Mouse (Mus musculus) MN1 (cell line): ENCODE measurements at regions not wholly inside any gene's neighbourhood (a gene's known extent, or its start where the extent isn't known, plus 50 kb on each side); places are given as distances from the start of the nearest gene placed in this dataset.
"Not testable (repeated sequence)": the region's sequence is repeated elsewhere in the genome, so short reads cannot be mapped to it uniquely, and the experiment has no call there.

Experiments used
- DNase-seq: peaks from one replicate; pipeline ENCODE4 v3.0.0-alpha.2; 2016; ENCODE audit warnings: low spot score

DNA sequence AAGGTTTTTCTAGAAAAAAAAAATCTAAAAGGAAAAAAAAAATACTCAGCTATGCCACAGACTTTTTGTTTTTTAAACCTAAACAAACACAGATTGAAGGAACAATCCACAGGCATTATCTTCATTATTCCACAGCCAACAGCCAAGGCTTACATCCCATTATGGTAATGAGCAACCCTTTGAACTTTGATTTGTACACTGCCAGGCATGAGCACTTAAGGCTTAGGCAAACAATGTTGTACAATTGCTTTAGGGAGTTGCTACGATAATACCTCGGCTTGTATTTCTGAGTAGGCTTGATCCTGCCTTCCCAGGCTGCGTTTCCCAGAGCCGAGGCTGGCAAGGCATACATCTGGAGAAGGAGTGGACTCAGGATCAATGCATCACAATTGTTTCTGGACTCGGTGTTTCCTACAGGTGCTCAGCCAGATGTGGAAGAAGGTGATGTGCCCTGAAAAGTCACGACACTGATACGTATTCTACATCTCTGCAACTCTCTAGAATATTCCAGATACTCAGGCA, 409.0 kb upstream of the Igfbp7 start:
- no peak for DNase-seq

DNA sequence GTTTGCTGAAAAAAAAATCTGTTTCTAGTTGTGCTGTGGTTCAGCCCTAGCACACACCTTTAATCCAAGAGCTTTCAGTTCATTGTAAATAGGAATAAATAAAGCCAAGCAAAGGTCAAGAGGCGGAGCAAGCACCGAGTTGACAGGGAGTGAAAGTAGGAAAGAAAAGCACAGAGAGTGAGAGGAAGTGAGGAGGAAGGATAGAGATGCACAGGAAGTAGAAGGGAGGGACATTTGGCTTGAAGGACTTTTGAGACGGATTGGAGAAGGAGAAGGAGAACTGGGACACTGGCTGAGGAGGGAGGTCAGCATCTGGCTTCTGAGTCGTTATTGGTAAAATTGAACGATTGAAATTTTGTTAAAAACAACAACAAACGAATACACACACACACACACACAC, 402.0 kb upstream of the Igfbp7 start:
- DNase-seq = no peak

DNA sequence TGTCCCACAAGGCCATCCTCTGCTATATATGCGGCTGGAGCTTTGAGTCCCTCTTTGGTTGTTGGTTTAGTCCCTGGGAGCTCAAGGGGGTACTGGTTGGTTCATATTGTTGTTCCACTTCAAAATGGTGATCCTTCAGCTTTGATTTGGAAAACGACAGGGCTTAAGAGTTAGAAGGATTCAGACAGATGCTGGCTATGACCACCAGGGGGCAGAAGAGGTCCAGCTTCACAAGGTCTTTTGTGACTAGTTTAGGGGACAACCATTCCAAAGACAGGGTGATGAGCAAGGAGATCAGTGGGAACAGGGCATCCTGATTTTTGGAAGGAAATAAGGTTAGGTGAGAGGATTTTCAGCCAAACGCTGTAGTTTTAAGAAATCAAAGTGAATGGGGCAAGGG, 399.9 kb upstream of the Igfbp7 start:
- peak; percentile 34 for DNase-seq

DNA sequence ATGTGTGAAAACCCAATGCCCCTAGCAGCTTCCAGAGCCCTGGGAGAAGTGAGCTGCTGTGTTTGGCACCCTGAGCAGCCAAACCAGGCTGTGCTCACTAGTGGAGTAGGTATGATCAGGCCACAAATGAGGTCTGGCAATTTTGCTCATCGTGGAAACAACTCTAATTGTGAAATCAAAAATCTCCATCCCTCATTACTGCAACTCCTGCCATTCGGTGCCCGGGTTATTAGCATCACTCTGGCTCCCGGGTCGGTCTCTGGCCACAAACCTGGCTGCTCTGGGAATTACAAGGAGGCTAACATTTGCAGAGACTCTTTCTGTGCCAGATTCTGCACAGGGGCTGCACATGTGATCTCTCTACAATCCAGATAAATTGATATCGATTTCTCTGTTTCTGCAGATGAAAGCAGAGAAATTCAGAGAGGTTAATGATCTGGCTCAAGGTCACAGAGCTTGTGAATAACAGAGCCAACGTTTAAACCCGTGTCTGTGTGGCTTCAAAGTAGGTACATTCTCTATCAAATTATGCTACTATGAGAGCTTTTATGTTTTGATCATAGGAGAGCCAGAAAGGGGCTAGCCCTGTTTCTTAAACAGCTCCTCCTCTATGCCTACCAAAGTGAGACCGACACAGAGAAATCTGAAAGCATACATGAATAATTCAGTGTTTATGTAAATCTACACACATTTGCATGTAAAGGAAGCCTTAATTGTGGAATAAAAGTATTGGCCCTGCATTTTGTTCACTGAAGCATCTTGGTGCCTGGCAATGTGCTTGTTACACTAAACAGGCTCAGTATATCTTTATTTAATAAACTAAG, 398.7 kb upstream of the Igfbp7 start:
- no peak for DNase-seq

DNA sequence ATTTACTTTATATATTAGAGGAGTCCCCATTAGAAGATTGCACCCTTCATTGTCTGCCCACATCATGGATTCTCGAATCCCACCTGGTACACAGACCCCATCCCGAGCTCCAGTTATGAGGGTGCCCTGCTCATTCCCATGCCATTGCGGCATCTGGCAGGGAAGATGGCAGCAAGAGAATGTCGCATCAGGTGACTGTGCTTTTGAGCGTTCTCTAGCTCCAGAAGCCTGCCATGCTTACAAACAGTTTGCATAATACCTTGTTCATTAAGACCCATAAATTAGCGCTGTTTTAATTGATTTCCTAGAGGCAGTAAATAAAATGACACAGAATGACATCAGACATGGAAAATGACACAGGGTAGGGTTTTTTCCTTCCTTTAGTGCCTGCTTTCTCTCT, 398.0 kb upstream of the Igfbp7 start:
- DNase-seq = no peak

DNA sequence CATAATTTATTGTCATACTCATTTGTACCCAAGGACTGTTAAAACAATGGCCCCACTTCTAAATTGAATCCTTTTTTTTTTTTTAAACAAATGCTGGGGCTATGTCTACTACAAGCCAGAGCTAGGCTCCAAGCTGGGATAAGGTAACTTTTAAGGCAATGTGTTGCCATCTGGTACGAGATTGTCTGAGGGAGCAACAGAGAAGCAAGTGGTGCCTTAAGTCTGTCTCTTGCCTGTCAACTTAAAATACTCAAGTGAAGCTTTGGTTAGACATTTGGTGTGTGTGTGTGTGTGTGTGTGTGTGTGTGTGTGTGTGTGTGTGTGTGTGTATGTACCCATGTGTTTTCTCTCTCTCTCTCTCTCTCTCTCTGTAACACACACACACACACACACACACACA, 397.5 kb upstream of the Igfbp7 start:
- no peak for DNase-seq

DNA sequence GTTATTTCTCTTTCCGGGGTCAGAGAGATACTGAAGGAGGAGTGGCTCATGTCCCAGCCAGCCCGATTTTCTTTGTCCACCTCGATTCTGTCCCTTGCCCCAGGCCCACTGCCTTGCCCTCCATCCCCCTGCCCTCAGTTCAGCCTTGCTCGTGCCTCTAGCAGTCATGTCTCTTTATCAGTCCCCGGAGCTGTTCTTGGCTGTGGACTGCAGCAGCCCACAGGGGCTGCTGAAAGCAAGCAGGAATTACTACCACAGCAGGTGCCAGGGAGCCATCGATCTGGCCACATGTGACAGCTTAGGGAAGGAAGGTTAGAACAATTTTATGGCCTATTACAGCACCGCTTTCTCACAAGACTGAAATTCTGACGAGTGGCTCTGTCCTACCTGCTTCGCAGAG, 396.3 kb upstream of the Igfbp7 start:
- DNase-seq = peak; percentile 7

DNA sequence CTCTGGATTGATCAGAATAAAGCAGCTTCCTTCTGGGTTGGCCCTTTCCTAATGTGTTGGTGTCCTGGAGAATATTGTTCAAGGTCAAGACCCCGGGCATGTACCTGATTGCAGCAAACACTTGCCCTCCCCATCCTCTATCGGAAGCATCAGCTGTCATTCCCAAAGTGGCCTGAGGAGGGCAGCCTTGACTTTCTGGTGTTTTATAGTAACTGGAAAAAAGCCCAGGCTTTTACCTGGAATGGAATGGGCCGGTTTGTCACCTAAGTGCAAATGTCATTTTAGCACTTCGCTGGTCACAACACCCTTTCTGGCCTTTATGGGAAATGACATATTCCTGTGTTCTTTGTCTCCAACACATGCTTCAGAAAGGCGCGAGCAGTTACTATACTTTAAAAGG, 395.7 kb upstream of the Igfbp7 start:
- peak; percentile 36 for DNase-seq

DNA sequence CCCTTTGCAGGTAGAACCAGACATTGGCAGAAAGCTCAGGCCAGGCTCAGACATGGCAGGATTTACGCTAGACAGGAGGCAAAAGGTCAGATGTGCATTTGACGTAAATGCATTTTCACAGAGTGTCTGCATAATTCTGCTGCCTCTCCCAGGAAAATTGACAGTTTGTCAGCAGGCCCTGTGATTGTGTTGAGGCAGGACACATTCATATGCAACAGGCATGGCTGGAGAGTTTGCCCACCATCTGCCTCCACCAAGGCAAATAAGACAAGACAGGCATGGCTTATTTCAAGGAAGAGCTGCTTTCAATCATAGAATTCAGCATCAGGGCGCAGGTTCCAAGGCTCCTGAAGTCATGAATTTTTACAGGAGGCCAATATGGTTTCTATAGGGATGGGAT, 389.1 kb upstream of the Igfbp7 start:
- no peak for DNase-seq

DNA sequence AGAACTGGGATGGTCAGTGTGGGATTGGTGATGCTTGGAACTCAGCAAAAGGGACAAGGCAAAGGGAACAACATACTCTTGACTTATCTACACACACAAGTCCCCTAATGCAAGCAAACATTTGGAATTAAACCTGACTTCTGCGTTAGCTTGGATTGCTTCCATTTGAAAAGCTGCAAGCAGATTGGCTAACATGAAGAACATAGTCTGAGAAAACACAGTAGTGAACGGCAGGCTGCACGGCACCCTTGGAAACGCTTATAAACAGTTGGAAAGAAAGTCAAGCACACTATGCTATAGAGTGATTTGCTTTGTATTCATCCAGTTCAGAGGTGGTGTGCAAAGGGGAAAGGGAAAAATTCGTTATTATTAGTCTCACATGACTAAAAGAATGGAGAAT, 387.9 kb upstream of the Igfbp7 start:
- DNase-seq = no peak

DNA sequence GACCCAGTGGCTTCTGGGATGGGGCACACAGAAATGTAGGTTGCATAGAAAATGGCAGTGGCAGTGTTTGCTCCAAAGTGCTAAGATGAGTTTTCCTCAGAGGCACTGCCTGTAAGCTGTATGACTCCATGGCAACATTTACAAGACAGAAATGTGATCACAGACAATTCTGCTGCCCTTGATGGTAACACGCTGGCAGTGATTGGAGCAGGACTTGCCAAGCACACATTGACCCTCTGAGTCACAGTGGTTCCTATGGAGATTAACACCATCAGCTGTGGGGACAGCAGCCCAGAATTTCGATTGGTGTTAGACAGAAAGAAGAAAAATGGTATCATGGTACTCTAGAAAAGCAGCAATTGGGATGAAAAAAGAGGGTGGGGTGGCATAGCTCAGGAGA, 376.1 kb upstream of the Igfbp7 start:
- no peak for DNase-seq

DNA sequence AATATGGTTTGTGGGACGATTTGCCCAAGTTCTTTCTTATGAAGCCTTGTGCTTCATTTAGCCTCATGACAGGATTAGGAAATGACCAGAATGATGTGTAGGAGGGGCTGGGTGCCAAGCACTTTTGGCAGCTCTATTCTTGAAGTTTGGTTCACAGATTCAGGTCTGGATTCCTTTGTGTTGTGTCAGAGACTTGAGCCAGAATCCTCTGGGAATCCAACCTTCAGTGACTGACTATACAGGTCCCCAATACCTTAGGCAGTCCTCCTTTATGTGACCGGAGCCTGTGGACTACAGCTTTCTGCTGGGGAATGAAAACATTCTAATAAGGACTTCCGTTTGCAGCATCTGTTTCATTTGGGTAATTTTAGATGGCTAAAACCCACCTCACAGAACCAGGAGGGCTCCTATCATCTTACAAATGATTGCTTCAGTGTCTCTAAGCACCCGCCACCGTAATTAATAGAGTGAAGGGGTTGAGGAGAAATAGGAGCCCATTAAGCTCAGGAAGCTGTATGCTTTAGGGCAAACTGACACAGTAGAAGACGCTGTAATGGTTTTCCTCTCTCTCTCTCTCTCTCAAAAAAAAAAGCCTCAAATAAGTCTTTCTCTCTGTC, 354.7 kb upstream of the Igfbp7 start:
- no peak for DNase-seq

DNA sequence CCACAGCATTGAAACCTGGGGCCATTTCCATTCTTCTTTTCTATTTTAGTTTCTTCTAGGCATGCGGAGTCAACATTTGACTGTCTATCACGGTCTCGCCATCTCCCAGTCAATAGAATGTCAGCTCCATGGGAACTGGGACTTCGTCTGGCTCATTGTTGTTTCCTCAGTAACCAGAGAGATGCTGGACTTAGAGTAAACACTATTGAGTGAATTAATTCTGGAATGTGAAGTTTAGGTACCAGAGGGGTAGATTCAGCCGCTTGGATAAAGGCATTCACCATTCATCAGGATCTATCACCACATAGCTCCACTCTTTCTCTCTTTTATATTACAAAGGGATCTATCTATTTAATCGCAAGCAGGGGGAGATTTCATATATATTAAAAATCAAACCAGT, 354.2 kb upstream of the Igfbp7 start:
- no peak for DNase-seq

DNA sequence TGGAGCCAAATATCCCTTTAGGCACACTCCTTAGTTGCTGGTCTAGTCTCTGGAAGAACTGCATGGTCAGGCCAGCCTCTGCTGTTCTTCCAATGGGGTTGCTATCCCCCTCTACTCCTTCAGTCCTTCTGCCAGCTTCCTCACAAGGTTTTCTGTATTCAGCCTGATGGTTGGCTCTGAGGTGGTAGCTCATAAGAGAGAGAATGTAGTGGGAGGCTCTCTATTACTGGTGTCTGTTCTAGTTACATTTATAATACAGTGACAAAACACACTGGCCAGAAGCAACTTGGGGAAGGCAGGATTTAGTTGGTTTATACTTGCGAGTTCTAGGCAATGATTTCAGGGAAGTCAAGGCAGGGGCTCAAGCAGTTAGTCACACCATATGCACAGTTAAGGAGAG, 341.1 kb upstream of the Igfbp7 start:
- DNase-seq = no peak

DNA sequence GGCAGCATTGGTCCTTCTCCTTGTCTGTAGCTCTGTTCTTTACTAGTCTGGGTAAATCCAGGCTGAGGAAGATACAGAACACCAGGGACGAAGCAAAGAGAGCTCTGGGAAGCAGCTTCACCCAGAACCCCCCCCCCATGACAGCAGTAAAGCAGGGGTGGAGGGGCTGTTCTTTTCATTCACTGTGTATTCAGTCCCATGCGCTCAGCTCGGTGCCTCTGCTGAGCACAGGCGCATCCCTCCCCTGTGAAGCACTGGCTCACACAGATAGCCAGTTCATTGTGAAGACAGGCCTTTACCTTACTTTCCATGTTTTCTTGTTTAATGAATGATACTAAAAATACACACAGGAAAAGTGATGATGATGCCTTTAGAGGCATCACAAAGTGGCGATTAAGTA, 338.8 kb upstream of the Igfbp7 start:
- DNase-seq = no peak

DNA sequence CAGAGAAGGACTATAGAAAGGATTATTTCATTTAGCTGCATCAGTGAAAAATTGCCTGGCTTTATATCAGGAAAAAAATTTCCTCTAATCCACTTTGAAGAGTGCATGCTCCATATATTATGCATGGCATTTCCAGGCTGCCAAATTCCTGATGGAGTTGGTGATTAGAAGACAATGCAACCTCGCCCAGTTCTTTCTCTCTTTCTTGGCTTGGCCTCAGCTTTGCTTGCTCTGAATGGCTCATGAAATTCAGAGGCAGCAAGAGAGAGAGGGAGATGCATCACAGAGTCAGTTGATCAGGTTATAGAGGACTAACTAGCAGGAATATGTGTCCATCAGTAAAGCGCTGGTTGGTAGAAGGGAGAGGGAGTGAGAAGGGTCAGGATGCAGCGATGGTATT, 335.6 kb upstream of the Igfbp7 start:
- DNase-seq = no peak

DNA sequence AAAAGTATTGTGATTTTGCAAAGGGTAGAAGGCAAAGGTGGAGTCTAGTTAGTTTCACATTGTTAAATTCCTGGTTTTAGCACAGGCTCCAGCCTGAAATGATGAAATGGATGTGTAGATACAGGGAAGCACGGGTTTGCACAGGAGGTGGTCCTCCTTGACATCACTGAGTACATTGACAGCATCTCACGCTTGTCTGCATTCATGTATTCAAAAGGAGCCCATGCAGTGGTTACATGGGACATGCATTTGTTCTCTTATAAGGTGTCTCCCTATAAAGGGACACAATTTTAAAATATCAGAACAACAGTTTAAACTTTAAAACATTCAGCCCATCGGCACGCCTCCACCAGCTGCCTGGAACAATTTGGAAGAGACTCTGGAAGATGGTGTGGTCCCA, 322.4 kb upstream of the Igfbp7 start:
- not testable (repeated sequence) for DNase-seq

DNA sequence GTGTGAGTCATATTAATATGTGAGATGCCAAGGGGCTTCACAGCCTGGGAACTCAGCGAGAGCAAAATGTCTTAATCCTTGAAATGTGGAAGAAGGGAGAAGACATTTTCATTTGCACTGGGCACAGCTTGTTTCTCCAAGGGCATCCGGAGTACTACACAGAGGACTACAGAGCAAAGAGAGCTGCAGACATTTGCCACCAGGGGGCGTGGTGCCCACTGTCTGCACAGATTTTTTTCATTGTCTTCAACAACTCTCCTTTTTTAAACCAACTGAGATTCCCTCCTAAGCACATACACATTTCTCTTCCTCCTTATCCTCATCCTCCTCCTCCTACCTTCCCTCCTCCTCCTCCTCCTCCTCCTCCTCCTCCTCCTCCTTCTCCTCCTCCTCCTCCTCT, 273.8 kb upstream of the Igfbp7 start:
- DNase-seq = no peak

DNA sequence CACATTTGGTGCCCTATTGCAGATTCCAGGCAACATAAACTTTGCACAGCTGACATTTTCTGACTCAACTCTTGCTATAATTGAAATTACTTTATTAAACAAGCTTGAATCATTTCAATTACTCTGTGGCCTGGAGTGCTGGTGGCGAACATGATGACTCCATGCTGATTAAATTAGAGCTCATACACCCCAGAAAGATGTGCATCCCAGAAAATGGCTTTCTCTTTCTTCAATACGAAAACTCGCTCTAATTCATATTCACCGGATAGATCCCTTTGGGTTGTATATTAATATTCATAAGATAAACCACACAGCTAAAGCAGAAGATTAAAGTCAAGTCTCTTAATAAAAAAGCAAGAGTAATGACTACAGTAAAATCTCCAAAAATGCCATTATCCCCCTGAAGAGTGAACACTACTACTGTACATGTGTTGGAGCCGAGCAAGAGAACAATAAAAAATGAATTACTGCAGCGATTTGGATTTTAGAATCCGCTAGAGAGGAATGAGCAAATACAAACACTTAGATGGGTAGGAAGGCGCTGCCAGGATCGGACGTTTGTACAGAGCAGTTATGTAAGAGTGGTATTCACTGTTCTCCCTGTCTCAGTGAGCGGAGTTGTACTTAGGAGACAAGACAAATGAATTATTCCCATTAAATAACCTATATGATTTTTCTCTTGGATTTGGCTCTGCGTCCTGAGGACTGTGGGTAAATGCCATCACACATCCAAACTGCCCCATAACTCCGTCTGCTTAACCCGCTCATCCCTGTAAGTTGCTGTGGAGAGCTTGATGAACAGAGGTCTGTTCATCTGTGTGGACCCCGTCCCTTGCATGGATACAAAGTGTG, 264.5 kb upstream of the Igfbp7 start:
- DNase-seq = no peak

DNA sequence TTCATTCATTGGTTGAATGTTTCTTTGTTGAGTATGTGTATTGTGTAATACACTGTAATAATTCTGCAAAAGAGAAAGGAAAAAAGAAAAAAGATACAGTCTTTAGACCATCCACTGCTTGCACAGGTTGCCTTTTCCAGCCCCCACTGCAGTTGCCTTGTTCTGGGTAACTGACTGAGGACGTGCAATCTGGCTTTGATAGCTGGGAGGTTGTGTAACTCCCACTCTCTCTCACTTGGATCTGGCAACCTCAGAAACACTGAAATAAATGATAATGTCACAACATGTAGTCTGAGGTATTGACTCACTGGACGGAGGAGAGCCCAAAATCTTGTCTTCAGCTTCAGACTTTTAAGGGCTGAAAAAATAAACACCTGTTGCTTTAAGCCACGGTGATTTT, 255.3 kb upstream of the Igfbp7 start:
- no peak for DNase-seq

DNA sequence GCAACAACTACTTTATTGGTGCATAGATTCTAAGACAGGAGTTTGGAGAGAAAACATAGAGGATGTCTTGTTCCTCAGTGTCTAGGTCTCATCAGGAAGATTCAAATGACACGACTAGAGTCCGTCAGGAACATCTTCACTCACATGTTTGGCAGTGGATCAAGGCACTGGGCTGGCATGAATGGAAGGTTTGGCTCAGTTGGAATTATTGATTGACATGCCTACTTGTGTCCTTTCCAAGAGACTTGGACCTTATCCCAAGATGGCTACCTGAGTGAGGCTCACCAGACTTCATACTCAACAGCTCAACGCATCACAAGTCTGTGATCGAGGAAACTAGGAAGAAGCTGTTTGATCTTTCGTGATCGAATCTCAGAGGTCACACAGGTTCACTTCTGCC, 251.2 kb upstream of the Igfbp7 start:
- no peak for DNase-seq

DNA sequence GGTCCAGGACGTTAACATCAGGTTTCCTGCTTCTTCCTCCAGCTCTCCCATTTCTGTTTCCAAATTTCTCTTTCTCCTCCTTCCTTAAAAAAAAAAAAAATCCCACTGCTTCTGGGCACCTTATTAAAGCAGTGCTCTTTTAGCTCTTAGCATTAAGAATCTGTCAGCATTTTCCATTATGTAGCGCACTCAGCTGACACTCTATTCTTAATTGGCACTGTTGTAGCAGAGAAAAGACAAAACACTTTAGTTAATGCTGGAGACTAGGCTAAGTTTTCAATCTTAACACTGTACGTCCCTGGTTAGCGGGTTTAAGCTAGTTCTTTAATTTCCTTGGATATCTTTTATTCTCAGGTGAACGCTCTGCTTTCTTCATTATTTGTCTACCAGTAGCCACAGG, 236.8 kb upstream of the Igfbp7 start:
- no peak for DNase-seq

DNA sequence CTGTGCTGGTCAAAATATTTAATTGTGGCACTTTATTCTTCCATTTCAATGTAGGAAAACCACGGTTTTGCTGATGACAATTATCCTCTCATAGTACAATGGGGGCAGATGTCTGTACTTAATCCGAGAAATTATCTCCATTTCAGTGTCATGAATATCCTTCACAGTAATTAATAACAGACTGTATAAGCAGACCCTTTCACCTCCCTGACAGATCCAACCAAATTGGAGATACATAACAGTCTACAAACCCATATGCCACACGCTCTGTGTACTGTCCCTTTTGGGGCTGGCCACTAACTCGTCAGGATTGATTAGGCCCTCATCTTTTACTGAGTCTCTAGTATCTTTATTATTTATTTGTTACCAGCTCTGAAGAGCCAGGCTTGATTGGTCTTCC, 212.6 kb upstream of the Igfbp7 start:
- no peak for DNase-seq
